8 mouse cellular contexts compared by ENCODE assay signal in genomic region chr4:136886101-136886500, GRCm38 (mm10). TPM values are rescaled to one million over a fixed set of nuclear protein-coding genes. Genes with fewer than 3 reads are reported as not detected.
A peak's percentile ranks its signal among the peaks of the same experiment; 100 is the strongest.
DNase-seq lines count a peak whose midpoint lies in the region; ATAC-seq lines count a peak whose summit lies in the region.

C1qb (minus strand) TSS chr4:136886187.

- 79% methylated on average over 7 of the region's 7 CpGs for WGBS in forebrain, embryonic 15.5 days
- 77% methylated on average over 7 of the region's 7 CpGs for WGBS in hindbrain, embryonic 12.5 days
- WGBS in limb, embryonic 13.5 days, result 61% methylated on average over 7 of the region's 7 CpGs
- WGBS in stomach, embryonic 14.5 days, result 64% methylated on average over 7 of the region's 7 CpGs

- H3K4me1 ChIP-seq in forebrain, embryonic 15.5 days, result no peaks in the 10 kb centered on the region
- H3K4me1 ChIP-seq in hindbrain, embryonic 12.5 days, result peaks cover 12% of the 10 kb centered on the region; the same call in 1 of the 2 replicates
- H3K4me1 ChIP-seq in limb, embryonic 13.5 days, result no peaks in the 10 kb centered on the region
- no peaks in the 10 kb centered on the region for H3K4me1 ChIP-seq in stomach, embryonic 14.5 days (ENCODE audit: control insufficient read depth, insufficient read depth, low read length)

- no peak for DNase-seq in thymus, postnatal 0 days (ENCODE audit: low spot score)
- DNase-seq in thymus, postnatal 10 days (ENCODE audit: low spot score in 2 of 2), result no peak
- no peak for DNase-seq in urinary bladder, postnatal 4 days (ENCODE audit: low spot score in 2 of 2)
- no peak for DNase-seq in right cerebral cortex, adult 18-20 months

- H3K9ac ChIP-seq in forebrain, embryonic 15.5 days (replicated peaks), result no peak within 1 kb of the TSS
- no peak within 1 kb of the TSS for H3K9ac ChIP-seq in hindbrain, embryonic 12.5 days
- H3K9ac ChIP-seq in limb, embryonic 13.5 days, result no peak within 1 kb of the TSS
- no peak within 1 kb of the TSS for H3K9ac ChIP-seq in stomach, embryonic 14.5 days (replicated peaks; ENCODE audit: low read depth, low read length)

- ATAC-seq in forebrain, embryonic 15.5 days (replicated peaks), result no peak
- ATAC-seq in hindbrain, embryonic 12.5 days (ENCODE audit: low FRiP score), result no peak
- ATAC-seq in limb, embryonic 13.5 days (ENCODE audit: low FRiP score, low read depth), result no peak
- no peak for ATAC-seq in stomach, embryonic 14.5 days (ENCODE audit: insufficient number of reproducible peaks, insufficient read depth, low FRiP score, low read depth)

- no peak within 1 kb of the TSS for H3K4me3 ChIP-seq in forebrain, embryonic 15.5 days
- H3K4me3 ChIP-seq in hindbrain, embryonic 12.5 days, result no peak within 1 kb of the TSS
- H3K4me3 ChIP-seq in limb, embryonic 13.5 days, result no peak within 1 kb of the TSS
- no peak within 1 kb of the TSS for H3K4me3 ChIP-seq in stomach, embryonic 14.5 days (ENCODE audit: low read depth, low read length)

- H3K27ac ChIP-seq in forebrain, embryonic 15.5 days (replicated peaks), result no peak within 1 kb of the TSS
- peak within 1 kb of the TSS; percentile 30; the same call in 1 of the 2 replicates for H3K27ac ChIP-seq in hindbrain, embryonic 12.5 days
- H3K27ac ChIP-seq in limb, embryonic 13.5 days, result no peak within 1 kb of the TSS
- no peak within 1 kb of the TSS for H3K27ac ChIP-seq in stomach, embryonic 14.5 days (ENCODE audit: low read length)

- no peaks in the 10 kb centered on the region for H3K27me3 ChIP-seq in forebrain, embryonic 15.5 days
- H3K27me3 ChIP-seq in hindbrain, embryonic 12.5 days, result peaks cover 10% of the 10 kb centered on the region; the same call in 1 of the 2 replicates
- H3K27me3 ChIP-seq in limb, embryonic 13.5 days, result peaks cover 11% of the 10 kb centered on the region; the same call in 1 of the 2 replicates
- H3K27me3 ChIP-seq in stomach, embryonic 14.5 days (ENCODE audit: control insufficient read depth, insufficient read depth, low read length), result no peaks in the 10 kb centered on the region

- H3K4me2 ChIP-seq in forebrain, embryonic 15.5 days (replicated peaks), result no peak within 1 kb of the TSS
- no peak within 1 kb of the TSS for H3K4me2 ChIP-seq in hindbrain, embryonic 12.5 days (replicated peaks)
- no peak within 1 kb of the TSS for H3K4me2 ChIP-seq in limb, embryonic 13.5 days (replicated peaks)
- H3K4me2 ChIP-seq in stomach, embryonic 14.5 days (replicated peaks; ENCODE audit: low read depth, low read length), result no peak within 1 kb of the TSS

- H3K36me3 ChIP-seq in forebrain, embryonic 15.5 days, result no peaks in the 10 kb centered on the region
- no peaks in the 10 kb centered on the region for H3K36me3 ChIP-seq in hindbrain, embryonic 12.5 days
- no peaks in the 10 kb centered on the region for H3K36me3 ChIP-seq in limb, embryonic 13.5 days
- H3K36me3 ChIP-seq in stomach, embryonic 14.5 days (ENCODE audit: control insufficient read depth, insufficient read depth, low read length), result no peaks in the 10 kb centered on the region

- no peaks in the 10 kb centered on the region for H3K9me3 ChIP-seq in forebrain, embryonic 15.5 days
- H3K9me3 ChIP-seq in hindbrain, embryonic 12.5 days (replicated peaks), result no peaks in the 10 kb centered on the region
- no peaks in the 10 kb centered on the region for H3K9me3 ChIP-seq in limb, embryonic 13.5 days
- no peaks in the 10 kb centered on the region for H3K9me3 ChIP-seq in stomach, embryonic 14.5 days (ENCODE audit: control insufficient read depth, low read depth, low read length)

RNA-seq across cellular contexts. Expression of gene C1qb, which starts in this region (rescaled TPM):
- 124 and 132 TPM in 2 replicates for polyA plus RNA-seq in thymus, postnatal 0 days (2015; fragmentation: Nextera tagmentation; extraction: Ambion mirVana)
- polyA plus RNA-seq in forebrain, embryonic 15.5 days (2015; fragmentation: Nextera tagmentation; extraction: Ambion mirVana), result 28.2 and 30.5 TPM in 2 replicates
- 31.6 and 34.9 TPM in 2 replicates for polyA plus RNA-seq in hindbrain, embryonic 12.5 days (2016; fragmentation: Nextera tagmentation; extraction: Ambion mirVana)
- polyA plus RNA-seq in limb, embryonic 13.5 days (2015; fragmentation: Nextera tagmentation; extraction: Ambion mirVana), result 39.7 and 41.0 TPM in 2 replicates
- 68.5 and 71.1 TPM in 2 replicates for polyA plus RNA-seq in stomach, embryonic 14.5 days (2014; fragmentation: Nextera tagmentation; extraction: Ambion mirVana)
